Mouse (Mus musculus) stomach, postnatal 0 days (tissue): ENCODE measurements around the gene Igsf3.

Experiments
- CTCF ChIP-seq: IDR thresholded peaks from 2 replicates; pipeline ENCODE4 v1.5.1; 2016; ENCODE audit warnings: antibody characterized with exemption, low read depth, mild to moderate bottlenecking, moderate library complexity
- EP300 ChIP-seq: optimal IDR thresholded peaks from 2 replicates; pipeline ENCODE3; 2016; ENCODE audit warnings: antibody characterized with exemption

GRCm38 (mm10) chr3:101450811-101451428 is 74.0 kb downstream of the Igsf3 start:
- TF ChIP-seq CTCF (no peak), EP300 (no peak)
